Mouse (Mus musculus) ES-CJ7 (cell line): ENCODE measurements at regions not wholly inside any gene's neighbourhood (a gene's known extent, or its start where the extent isn't known, plus 50 kb on each side); places are given as distances from the start of the nearest gene placed in this dataset.
A peak's percentile ranks its signal among the peaks of the same experiment; 100 is the strongest.

ENCODE experiments used
- DNase-seq: peaks from one replicate; pipeline ENCODE4 v3.0.0; 2011; ENCODE audit warnings: low read depth, low spot score

- DNase-seq, result no peak
These were observed 283.2 kb upstream of the Eef2kmt start for GRCm38 (mm10) chr16:5538836-5539510.

DNA sequence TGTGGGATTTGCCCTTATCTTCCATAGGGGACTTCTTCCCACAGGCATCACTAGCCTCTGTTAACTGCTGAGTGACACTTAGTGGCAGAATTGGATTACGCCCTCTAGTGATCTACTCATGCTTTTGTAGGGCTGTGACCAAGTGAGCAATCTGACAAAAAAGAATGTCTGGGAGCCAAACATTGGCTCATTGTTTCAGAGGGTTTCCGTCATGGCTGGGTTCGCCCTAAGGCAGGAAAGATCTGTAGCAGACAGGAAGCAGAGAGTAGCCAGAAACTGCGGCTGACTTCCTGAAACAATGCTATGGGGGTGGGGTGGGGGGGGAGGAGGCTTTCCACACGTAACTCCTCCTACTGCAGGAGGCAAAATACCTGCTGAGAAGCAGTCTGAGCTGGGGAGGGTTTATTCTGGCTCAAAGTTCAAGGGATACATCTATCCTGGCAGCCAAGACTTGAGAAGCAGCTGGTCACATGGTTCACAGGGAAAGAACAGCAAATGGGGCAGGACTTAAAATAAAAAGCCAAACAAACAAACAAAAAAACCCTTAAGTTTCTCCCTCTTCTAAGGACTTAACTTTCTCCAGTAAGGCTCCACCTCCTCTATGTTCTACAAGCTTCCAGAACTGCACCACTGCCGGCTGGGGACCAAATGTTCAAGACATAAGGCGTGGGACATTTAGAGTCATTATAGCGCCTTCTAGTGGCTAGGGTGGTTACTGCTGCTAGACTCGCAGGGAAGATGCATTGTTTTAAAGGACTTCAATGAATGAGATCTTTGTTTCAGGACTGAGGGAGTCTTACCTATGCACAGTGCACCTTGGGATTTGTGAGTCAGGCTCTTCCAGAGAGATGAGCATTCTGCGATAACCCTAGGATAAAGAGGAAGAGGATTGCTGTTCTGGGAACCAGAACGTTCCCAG, 281.8 kb upstream of the Eef2kmt start:
- peak; percentile 80 for DNase-seq

DNA sequence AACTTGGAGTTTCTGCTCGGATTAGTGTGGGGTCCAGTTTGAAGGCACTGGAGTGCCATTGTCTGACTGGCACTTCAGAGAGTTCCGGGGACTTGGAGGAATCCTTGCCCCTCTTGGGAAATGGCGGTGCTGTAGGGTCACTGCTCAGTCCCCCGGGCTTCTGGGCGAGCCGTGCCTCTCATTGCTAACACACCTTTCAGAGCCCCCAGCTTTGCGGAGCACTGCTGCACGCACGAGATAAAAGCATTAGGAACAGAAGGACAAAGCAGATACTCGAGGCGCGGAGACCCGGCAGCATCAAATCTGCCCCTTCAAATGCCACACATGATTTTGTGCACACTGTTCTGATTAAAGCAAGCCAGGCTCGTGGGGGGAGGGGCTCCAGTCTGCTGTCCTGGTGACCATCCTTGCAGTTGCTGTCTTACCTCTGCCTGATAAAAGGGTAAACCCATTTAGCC, 280.8 kb upstream of the Eef2kmt start:
- no peak for DNase-seq

GRCm38 (mm10) chr16:5535414-5535813, 279.6 kb upstream of the Eef2kmt start:
- peak; percentile 41 for DNase-seq

DNA sequence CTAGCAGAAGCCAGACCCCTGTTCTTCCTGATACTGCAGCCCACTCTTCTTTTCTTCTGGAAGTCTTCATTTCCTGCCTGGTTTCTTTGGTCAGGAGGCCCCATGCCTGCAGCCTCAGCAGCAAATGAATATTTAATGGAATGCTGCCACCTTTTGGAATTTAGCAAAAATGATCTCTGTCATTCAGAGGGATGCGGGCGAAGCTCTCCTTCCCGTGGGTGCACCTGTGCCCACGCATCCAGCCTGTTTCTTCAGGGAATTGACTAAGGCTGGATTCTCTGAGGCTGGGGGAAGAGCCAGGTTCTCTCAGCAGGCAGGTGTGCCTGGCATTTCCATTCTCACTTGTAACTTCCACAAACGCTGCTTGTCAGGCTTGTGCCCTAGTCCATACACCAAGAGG, 279.1 kb upstream of the Eef2kmt start:
- no peak for DNase-seq

DNA sequence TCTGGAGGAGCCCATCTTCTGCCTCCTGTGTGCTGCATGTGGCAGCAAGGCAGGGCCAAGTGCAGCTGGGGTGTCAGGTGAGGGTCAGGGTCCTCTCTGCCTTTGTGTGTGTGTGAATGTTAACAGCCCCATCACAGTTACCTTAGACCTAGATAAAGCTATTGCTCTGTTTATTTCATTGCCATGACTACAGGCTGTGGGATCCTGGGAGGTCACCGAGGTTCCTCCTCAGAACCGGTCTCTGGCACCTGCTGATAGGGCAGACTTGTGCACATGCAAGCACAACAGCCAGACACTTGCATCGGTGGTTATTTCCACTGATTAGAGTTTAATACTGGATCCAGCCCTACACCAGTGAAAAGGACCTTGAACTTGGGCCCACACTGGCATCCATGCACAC, 278.6 kb upstream of the Eef2kmt start:
- no peak for DNase-seq

DNA sequence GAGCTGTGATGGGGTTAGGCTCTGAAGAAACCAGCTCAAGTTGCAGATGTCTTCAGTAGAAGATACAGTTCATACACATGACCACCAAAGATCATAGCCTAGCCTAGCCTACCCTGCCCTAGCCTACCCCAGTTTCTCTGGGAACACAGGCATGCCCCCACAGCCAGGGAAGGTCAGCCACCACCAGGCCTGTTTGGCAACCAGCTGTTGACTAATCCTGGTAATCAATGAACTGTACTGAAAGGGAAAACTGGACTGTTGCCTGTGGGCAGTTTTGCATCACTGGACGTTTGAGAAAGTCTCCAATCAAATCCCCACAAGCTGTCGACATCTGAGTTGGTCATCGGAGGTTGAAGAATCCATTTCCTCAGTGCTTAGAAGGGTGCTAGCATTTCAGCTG, 276.5 kb upstream of the Eef2kmt start:
- no peak for DNase-seq

DNA sequence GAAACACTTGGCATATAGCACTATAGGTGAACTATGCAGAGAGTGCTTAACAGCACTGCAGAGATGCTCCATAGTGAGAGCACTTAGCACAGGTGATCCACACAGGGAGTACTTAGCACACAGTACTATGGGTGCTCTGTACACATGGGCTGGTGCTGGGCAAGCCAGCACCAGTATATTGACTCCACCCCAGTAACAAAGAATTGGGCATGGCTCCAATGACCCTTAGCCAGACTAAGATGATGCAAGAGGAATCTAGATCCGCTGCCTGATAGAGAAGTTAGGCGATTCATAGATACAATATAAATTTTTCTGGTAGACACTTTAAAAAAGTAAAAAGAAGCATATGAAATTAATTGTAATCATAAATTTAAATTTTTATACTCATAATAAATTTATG, 274.0 kb upstream of the Eef2kmt start:
- no peak for DNase-seq

DNA sequence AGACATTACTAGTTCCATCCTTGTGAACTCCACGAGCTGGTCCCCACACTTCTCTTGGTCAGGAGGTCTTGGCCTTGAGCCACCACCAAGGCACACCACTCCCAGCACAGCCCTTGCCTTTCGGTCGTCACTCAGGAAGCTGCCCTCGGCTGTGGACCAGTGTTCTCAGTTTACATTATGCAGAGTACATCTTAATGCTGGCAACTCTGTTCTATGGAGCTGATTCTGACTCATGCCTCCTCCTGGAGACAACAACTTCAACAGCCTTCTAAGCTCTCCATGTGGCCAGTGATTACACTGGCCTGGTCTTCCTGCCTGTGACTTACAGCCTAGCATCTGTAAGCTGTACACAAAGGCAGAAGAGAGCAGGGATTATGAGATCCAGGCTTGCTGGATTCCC, 272.2 kb upstream of the Eef2kmt start:
- DNase-seq, result no peak

- no peak for DNase-seq
These were observed 268.6 kb upstream of the Eef2kmt start for GRCm38 (mm10) chr16:5524375-5524774.

- DNase-seq, result no peak
These were observed 267.7 kb upstream of the Eef2kmt start for GRCm38 (mm10) chr16:5523402-5524021.

- DNase-seq, result no peak
These were observed 262.0 kb upstream of the Eef2kmt start for GRCm38 (mm10) chr16:5517746-5518145.

DNA sequence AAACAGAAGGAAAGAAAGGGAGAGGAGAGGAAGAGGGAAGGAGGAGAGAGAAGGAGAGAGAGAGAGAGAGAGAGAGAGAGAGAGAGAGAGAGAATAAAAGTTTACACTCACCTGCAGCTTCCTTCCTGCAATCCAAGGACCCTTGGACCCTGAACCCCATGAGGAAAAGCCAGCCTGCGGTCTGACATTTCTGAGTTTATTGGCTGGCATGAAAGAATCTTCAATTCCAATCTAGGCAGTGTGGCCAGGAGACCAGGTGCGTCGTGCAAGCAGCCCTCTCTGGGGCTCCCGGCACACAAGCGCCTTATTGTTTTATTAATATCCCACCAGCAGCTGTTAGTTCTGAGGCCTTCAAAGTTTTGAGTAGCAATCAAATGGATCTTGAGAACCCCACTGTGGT, 260.1 kb upstream of the Eef2kmt start:
- DNase-seq, result no peak

GRCm38 (mm10) chr16:5507261-5507660, 251.5 kb upstream of the Eef2kmt start:
- no peak for DNase-seq

DNA sequence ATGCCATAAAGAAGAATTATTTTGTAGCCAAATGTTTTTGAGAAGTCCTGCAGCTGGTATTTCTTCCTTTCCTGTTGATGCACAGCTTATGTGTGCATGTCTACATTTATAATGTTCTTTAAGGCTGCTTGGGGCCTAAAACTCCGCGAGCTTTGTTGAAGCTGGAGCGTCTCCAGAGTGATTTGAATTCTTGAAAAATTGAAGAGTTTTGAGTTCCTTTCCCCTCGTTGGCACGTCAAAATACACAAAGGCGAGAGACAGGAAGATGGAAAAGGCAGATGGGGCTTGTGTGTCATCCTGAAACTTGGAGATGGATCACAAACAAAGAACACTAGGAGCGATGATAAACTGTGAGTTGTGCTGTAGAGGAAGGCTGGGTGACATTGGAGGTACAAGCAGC, 246.2 kb upstream of the Eef2kmt start:
- DNase-seq, result no peak

GRCm38 (mm10) chr16:5496051-5496685, 240.4 kb upstream of the Eef2kmt start:
- no peak for DNase-seq

DNA sequence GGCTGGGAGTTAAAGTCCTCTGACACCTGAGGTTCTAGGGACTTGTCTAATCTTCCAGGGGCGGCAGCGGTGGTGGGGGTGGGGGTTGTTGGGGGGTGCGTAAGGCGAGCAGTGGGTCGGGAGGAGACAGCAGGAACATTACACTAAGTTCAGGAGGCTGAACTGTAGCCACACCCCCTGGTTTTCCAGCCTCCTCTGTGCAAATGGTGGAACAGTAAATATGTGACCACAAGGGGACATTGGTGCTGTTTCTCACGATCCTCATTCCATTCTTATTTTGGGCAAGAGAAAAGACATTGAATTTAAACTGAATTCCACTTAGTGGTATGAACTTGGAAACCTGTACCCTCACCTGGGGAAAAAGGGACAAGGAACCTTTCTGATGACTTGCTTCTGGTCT, 237.6 kb upstream of the Eef2kmt start:
- no peak for DNase-seq

DNA sequence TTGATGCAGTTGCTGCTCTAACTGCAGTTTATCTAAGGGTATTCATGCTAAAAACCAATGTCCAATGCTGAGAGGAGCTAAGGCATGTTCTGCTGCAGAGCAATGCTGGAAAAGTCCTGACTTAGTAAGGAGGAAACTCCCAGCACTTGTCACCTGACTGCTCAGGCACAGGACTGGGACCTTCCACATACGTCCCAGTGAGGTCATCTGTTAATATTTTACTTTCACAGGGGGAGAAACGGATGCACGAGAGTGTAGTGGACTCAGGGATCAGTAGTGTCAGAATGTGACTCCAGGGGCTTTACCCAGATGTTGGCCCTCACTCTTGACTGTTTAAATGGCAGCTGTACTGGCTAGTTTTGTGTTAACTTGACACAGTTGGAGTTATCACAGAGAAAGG, 231.5 kb upstream of the Eef2kmt start:
- no peak for DNase-seq

GRCm38 (mm10) chr16:5483337-5483736, 227.6 kb upstream of the Eef2kmt start:
- no peak for DNase-seq

- no peak for DNase-seq
These were observed 224.4 kb upstream of the Eef2kmt start for GRCm38 (mm10) chr16:5480148-5480547.

DNA sequence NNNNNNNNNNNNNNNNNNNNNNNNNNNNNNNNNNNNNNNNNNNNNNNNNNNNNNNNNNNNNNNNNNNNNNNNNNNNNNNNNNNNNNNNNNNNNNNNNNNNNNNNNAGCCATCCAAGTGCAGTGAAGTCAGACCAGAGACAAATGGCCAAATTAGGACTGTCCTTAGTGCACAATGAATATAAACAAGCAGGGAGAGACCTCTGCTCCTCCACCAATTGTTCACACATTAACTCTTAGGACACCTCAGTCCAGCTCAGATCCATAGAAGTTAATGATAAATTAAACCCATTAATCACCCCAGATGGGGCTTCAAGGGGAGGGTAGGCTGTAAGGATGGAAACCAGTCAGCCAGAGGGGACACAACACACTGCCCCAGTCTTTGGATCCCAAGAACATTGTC, 223.2 kb upstream of the Eef2kmt start:
- DNase-seq, result no peak

- peak; percentile 75 for DNase-seq
These were observed 215.5 kb upstream of the Eef2kmt start for GRCm38 (mm10) chr16:5471321-5471720.
